Mouse (Mus musculus) forebrain, embryonic 16.5 days (tissue): ENCODE results near the gene Kif1b. TPM values are rescaled to one million over a fixed set of nuclear protein-coding genes. Genes with fewer than 3 reads are reported as not detected.

Experiments
- polyA plus RNA-seq: library from polyadenylated mRNA; unstranded; fragments of >200 nt; fragmentation: Nextera tagmentation; extraction: Ambion mirVana; gene quantifications from 2 replicates; pipeline ENCODE4 v1.2.1, GENCODE M21; 2015

Gene Kif1b
- polyA plus RNA-seq, 1 experiment from 2014 or later = 131 TPM

Other genes starting within 250 kb of the Kif1b start
- gene Pex14, start 207.8 kb downstream of the Kif1b start, polyA plus RNA-seq = 53.7 and 56.9 TPM in 2 replicates
- gene Dffa, start 203.5 kb downstream of the Kif1b start, polyA plus RNA-seq = 24.0 and 26.3 TPM in 2 replicates
- 1.4 and 1.8 TPM in 2 replicates for gene Cort, start 180.9 kb downstream of the Kif1b start, polyA plus RNA-seq
- gene Cenps, start 170.1 kb downstream of the Kif1b start, polyA plus RNA-seq = 22.2 and 24.9 TPM in 2 replicates
- 94.6 and 94.7 TPM in 2 replicates for gene Pgd, start 140.9 kb downstream of the Kif1b start, polyA plus RNA-seq
- gene Ube4b, start 119.1 kb upstream of the Kif1b start, polyA plus RNA-seq = 59.8 and 60.7 TPM in 2 replicates
- not detected in 2 replicates for gene Rbp7, start 147.3 kb upstream of the Kif1b start, polyA plus RNA-seq
- gene Tmem274, start 169.7 kb upstream of the Kif1b start, polyA plus RNA-seq = 0.57 TPM in 1 of 2 replicates, not detected in the other
- 10.9 and 11.1 TPM in 2 replicates for gene Nmnat1, start 177.5 kb upstream of the Kif1b start, polyA plus RNA-seq
- 47.3 and 51.7 TPM in 2 replicates for gene Lzic, start 177.5 kb upstream of the Kif1b start, polyA plus RNA-seq
- gene Ctnnbip1, start 210.5 kb upstream of the Kif1b start, polyA plus RNA-seq = 94.1 and 105 TPM in 2 replicates